Mouse (Mus musculus): Measurements from ENCODE around the gene Rcor2.

Gene Rcor2

DNA sequence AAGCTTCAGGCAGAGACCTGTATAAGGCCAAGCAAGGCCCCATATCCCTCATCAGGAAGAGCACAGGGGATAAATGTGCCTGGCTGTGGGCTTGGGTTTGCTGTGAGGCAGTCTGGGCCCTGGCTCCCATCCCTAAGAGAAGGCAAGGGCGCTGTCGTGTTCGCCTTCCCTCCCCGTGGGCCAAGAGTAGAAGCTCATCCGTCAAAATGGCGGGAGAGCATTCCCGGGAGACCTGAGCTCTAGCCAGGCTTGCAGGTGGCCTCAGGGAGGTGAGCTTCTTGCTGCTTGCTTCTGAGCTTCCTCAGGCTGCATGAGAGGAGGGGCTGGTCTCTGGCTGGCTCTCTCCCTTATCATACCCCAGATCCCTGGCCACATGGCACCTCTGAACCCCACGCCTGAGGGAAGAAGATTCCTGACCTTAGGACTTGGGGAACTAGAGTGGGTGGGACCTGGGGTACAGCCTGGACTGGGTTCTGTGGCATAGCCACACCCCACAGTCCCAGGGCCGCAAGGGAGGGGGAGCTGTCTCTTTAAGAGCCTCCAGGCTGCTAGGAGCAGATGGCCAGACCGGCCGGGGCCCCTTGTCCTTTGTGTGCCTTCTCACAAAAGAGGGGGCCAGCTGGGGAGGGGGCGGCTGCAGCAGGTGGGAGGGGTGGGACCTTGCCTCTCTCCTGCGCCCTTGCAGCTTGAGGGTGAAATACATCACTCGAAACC, 1.5 kb upstream of the Rcor2 start:
- no peak for DNase-seq (ENCODE audit: low spot score)

DNA sequence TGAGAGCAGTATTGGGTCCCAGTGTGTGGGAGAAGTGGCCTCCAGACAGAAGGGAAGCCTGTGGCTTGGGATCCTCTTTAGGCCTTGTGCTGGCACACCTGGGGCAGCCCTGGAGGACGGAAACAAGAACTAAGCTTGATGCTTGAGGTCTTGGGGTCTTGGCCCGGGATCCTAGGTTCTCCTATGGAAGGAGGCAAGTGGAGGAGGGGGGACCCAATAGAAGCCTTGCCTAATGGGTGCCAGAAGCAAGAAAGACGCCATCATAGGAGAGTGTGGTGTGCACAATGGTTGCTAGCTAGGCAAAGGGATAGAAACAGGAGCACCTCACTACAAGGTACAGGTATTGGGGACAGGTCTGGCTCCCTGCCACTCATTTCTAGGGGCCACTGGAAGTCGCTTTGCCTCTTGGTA, 699 bp upstream of the Rcor2 start:
- DNase-seq (ENCODE audit: low spot score): no peak

DNA sequence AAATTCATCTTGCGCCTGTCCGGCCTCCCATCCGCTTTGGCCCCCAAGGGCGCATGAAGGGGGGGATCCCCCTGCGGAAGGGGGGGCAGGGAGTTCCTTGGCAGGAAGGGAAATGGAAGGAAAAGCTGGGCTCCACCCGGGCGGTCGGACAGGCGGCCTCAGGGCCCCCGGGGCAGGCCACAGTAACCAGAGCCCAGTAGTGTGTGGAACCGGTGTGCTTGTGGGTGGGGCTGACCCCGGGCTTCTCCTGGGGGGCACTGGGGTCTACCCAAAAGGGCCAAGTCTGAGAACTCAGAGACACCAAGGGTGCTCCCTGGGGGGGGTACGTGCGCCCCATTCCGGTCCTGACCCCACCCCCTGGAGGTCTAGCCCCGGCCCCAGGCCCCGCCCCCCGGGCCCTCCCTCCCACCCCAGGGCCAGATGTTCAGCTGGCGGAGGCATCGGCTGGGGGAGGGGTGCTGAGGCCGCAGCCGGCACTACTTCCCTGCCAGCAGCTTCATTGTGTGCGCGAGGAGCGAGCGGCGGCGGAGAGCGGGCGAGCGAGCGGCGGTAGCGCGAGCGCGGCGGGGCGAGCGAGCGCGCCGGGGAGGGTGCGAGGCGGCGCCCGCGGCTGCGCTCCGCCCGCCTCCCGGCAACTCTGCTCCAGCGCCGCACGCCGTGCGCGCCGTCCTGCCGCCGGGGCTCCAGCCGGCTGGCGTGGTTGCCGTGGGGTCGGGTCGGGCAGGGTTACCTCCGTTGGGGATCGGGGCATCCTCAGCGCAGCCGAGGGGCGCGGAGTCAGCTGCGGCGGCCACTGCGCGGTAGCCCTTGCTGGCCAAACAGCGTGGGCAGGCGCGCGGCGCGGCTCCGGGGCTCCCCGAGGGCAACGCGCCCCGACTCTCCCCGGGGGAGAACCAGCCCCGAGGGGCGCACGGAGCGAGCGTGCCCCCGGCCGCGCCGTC, 926 bp downstream of the Rcor2 start:
- peak; percentile 74 for DNase-seq (ENCODE audit: low spot score)

DNA sequence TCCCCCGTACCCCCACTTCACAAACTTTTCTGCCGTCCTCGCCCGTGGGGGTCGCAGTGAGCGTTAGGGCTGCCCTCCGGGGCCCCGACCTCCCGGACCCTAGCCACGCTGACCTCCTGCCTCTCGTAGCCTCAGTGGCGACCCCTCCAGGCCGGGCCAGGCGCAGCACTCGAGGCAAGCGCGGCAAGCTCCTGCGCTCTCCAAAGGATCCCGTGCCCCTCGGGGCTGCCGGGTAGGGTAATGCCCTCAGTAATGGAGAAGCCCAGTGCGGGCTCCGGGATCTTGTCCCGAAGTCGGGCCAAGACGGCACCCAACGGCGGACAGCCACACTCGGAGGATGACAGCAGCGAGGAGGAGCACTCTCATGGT, 1.6 kb downstream of the Rcor2 start:
- peak; percentile 64 for DNase-seq (ENCODE audit: low spot score)

DNA sequence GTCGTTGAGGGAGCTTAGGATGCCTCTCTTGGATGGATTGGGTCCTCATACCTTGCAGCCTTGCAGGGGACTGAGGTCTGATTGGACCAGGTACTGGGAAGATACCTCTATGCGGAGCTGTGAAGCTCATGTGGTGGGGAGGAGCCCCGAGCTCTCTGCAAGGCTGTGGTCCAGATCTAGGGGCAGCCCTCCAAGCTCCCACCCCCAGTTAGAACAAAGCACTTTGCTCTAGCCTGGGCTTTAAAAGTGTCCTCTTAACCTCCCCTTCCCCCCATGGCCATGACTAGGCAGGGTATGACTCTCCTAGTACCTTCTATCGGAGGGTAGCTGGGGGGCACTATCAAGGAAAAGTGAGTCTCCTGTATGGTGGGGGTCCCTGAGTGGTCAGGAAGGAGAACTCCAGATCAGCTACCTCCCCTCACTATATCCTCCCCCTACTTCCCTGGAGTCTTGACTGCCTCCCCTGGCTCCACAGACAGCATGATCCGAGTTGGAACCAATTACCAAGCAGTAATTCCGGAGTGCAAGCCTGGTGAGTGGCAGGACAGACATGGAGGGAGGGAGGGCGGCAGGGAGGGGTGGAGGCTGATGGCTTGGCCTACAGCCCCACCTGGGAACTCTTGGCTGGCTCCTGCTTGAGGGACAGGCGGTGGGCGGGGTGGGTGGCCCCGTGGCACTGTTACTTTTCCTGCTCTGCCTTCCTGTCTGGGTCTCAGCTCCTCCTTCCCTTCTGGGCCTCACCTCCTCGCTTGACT, 2.3 kb downstream of the Rcor2 start:
- DNase-seq (ENCODE audit: low spot score): no peak

DNA sequence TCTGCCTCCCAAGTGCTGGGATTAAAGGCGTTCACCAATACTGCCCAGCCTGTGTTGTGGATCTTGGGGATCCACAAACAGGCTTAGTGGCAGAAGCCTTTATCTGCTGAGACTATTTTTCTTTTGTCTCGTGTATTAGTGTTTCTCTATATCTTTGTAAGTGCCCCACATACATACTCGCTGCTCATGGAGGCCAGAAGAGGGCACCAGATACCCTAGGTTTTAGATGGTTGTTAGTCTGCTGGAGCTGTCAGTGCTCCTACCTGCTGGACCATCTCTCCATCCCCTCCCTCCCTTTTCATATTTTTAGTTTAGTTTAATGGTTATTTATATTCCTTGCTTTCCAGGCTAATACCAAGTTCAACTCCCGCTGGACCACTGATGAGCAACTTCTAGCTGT, 6.4 kb downstream of the Rcor2 start:
- DNase-seq (ENCODE audit: low spot score): no peak

DNA sequence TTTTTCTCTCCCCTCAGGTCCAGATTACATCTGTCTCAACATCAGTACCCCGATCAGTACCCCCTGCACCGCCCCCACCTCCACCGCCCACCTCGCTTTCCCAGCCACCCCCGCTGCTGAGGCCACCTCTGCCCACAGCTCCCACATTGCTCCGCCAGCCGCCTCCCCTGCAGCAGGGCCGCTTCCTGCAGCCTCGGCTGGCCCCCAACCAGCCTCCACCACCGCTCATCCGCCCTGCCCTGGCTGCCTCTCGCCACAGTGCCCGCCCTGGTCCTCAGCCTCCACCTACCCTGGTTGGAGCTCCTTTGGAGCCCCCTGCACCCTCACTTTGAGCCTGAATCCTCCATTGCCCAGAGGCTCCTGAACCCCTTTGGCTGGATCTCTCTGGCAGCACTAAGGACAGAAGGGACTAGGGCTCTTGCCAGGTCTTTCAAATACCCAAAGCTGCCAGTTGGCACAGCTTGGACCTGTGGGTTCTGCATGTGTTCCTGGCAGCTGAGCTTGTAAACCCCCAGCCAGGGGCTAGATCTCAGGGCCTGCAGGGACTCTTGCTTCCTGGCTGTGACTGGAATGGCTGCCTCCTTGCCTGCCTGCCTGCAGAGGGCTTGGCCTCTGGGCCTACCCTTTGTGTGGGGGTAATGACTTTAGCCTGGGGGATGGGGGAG, 7.3 kb downstream of the Rcor2 start:
- DNase-seq (ENCODE audit: low spot score): no peak

DNA sequence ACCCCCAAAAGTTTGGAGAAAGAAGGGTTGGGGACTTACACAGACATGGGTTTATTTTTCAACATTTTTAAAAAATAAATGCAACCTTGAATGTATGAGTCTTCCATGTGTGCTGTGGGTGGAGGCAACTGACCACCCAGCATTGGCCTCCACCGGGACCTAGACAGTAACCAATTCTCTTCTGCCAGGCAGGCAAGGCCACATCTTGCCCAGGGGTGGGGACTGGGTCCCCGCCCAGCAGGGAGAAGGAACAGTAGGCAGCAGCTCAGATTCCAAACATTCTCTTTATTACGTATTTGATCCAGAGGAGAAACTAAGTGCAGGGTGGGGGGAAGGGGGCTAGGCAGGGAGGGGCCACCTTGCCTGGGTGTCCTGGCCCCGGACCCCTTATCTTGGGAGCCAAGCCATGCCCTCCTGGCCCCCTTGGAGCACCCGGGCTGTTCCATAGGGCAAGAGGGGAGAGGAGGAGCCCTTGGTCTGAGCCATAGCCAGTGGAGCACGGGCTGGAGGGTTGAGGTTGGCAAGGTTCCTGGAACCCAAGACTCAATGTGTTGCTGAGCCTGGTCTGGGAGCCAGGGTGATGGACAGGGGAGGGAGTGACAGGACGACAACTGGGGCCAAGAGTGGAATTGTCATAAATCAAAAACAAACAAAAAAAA, 8.1 kb downstream of the Rcor2 start:
- DNase-seq (ENCODE audit: low spot score): no peak

DNA sequence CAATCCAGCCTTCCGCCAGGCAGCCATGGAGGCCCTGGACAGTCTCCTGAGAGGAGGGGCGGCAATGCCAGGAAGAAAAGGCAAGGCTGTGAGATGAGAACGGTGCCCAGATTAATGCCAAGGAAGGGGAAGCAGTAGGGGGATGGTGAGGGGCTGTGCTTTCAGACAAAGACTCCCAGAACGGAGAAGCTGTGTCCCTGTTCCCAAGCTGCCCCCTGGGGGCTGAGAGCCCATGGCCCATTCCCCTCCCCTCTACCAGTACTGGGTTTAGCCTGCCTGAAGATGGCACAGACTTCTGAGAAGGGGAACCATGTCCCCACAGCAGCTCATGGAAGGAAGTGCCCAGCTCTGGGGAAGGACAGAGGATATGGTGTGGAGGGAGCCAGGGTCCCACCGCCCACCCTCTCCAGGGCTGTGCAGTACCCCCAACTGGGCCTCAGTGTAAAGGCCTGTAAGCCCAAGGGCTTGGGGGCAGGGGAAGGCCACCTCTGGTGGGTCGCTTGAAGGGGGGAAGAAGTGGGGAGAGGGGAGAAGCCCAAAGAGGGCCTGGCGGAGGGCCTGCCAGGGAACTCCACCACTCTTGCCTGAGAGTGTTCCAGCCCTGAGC, 9.0 kb downstream of the Rcor2 start:
- no peak for DNase-seq (ENCODE audit: low spot score)

DNA sequence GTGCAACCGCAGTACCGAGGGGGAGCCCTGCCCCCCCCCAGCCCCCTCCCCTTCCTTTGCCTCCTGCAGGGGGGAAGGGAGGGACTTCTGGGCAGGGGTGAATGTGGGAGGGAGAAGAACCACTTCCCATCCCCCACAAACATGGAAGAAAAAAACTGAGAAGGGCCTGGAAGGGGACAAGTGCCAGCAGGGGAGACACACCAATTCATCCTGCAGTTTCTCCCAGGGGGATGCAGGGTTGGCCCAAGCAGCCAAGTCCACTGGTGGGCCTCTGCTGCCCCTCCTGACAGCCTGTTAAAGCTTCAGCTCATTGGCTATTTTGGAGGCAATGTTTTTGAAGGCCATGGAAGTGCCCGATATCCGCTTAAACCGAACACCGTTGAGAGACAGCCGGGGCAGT, 9.7 kb downstream of the Rcor2 start:
- DNase-seq (ENCODE audit: low spot score): no peak

DNA sequence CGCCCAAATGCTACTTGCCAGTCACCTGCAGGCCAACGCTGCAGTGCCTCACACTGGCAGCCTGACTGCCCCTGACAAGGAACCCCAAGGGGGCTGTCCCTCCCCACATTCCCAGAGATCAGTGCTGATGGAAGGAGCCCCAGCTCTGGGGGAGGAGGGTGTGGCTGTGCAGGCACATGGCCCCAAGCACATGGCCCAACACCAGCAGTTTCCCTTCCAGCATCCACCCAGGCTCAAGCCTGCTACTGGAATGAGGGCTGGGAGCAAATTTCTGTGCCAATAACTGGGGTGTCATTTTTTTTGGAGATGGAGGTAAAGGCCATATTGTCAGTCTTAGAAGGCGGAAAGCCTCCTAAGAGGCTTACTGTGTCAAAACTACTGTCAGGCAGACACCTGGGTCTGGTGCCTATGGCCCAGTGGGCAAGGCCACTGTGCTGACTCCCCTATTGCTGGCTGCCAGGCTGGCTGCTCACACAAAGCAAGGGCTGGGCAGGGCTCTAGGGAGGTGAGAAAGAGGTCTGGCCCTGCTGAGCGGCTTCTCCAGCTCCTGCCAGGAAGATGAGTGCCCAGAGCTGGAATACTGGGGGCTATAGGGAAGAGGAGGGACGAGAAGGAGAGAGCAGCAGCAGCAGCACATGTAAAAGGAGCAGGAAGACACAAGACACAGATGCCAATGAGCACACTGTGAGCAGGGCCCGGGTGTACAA, 11.2 kb downstream of the Rcor2 start:
- no peak for DNase-seq (ENCODE audit: low spot score)

DNA sequence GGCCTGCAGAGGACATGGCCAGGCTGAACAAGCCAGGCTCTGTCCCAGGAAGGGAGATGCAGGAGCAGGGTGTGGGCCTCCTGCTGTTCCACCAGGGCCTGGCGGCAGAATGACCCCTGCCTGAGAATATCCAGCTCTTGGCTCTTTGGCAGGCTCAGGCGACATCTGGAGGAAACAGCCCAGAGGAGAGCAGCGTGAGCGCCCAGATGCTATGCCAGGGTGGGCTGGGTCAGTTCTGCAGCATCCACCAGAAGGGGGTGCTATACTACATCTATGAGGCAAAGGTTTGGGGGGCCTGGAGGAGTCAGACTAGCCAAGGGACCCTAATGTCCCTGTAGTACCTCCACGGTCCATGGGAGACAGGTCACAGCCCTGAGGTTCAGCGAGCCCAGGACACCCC, 12.0 kb downstream of the Rcor2 start:
- peak; percentile 49 for DNase-seq (ENCODE audit: low spot score)

DNA sequence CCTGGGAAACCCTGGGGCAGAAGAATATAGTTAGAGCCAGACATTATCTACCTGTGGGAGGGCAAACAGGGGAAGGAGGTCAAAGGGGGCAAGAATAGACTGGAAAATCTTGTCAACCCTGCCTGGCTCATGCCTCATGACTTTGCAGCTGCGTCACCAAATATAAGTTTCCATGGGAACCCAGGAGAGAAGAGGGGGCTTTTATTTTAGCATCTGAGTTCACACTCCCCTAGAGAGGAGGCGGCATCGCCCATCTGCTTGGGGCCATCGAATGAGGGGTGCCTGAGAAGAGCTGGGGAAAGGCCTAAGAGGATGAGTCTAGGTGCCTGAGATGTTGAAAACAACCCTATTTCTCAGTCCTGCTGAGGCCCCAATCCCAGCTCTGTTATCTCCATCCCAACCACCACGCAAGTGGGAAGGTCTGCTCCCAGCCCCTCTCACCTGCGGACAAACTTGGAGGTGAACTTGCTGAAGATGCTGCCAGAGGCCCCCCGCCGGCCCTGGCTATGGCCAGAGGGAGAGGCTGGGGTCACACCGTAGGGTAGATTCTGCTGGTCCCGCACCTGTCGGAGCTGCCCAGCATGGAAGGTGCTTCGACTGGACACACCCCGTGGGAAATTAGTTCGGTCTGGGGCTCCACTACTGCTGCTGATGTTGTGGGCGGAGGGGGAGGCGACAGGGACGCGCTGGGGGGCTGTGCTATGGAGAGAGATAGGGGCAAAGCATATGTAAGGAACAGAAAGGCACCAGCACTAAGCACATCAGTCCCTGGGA, 13.6 kb downstream of the Rcor2 start:
- DNase-seq (ENCODE audit: low spot score): no peak

DNA sequence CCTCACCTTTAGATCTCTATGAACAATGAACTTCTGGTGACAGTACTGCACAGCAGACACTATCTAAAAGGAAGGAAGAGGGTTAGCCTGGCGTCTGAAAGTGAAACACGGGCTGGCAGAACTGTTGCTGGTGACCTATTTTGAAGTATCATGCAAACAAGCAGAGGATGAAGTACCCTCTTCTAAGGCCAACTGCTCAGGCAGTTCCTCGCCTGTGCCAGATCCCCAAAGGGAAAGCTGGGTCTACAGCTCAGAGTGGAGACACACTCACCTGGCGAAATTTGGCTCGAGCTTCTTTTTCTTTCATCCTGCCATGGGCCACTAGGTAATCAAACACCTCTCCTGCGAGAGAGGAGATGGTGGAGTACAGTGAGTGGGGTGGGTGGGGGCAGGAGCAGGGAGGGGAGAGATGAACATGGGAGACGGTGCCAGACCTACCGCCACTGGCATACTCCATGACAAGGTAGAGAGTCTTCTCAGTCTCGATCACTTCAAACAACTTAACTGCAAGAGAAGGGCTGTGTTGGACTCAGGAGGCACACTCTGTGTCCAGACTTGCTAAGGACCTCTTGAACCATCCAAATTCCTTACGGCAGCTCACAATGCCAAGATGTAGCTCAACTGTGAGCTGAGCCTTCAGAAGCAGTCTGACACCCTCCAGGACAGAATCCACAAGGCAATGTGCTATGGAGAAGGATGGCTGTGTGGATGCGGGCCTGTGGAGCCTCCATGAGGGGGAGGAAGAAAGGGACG, 19.6 kb downstream of the Rcor2 start:
- DNase-seq (ENCODE audit: low spot score): peak; percentile 28

DNA sequence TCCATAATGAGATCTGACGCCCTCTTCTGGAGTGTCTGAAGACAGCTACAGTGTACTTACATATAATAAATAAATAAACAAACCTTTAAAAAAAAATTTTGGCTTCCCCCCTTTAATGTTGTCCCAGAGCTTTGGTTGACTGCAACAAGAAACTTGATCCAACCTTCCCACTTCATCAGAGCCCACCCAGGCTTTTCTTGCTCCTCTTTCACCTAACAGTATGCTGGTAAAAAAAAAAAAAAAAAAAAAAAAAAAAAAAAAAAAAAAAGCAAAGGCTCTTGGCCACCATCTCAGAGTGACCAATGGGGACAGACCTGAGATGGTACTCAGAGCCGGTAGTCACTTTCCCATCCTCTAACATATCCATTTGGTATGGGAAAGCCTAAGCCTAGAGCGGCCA, 21.2 kb downstream of the Rcor2 start:
- no peak for DNase-seq (ENCODE audit: low spot score)

DNA sequence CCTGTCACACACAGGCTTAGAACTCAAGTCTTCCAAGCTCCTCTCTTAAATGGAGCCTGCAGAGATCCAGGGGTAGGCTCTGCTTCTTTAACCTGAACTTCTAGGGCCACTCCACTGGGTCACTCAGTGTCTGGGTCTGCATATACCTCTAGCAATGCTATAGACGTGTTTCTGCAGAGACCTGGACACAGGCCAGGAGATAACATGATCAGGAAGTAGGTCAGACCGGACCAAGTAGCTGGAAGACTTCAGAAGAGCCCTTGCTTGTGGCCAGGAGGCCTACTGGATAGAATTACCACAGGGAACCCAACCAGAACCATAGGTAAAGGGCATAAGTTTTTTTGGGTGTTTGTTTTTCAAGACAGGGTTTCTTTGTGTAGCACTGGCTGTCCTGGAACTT, 22.6 kb downstream of the Rcor2 start:
- DNase-seq (ENCODE audit: low spot score): no peak

DNA sequence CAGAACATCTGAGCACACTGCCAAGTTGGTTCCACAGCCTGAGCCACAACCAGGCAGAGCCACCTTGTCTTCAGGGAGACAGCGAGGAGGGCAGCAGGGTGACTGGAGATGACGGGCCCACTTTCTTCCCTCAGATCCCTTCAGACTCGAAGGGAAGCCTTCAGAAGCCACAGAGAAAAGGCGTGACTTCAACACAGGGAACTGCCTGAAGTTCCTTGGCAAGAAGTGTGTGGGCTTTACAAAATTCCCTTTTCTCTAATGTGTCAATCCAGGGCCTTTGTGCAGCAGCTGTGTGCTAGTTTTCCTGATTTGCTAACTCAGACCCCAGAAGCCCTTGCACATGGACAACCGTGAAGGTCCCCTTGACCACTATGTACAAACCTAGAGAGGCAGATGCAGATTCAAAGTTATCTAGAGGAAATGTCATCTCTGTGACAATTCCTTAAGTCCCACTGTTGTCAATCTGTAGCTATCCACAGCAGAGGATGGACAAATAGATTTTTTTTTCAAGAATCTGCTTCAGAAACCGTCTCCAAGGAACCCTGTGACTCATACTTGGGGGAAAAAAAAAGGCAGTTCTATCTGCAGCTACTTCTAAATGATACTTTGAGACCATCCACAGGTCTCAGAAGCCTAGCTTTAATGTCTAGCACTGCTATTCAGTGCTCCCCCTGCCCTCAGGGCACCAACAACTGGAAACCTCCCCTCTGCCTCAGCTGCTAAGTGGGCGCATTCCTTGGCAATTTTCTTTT, 25.0 kb downstream of the Rcor2 start:
- DNase-seq (ENCODE audit: low spot score): no peak
